ENCODE assay signal across 11 mouse cellular contexts in genomic region chr2:170258367-170258766, GRCm38 (mm10).
DNase-seq lines count a peak whose midpoint lies in the region; ATAC-seq and TF ChIP-seq lines count a peak whose summit lies in the region.
"Had no signal": no experiment of that assay in that cellular context is flagged by ENCODE, and none has a peak within 500 bp of the region (broad histone marks: within the 10 kb centered on the region; RNA-seq: fewer than 3 reads in every experiment).

No protein-coding gene starts in this region.

- no peaks in the 10 kb centered on the region for H3K27me3 ChIP-seq in lung, postnatal 0 days (replicated peaks; ENCODE audit: insufficient read depth, low read length)
- no peaks in the 10 kb centered on the region for H3K27me3 ChIP-seq in hindbrain, embryonic 14.5 days (ENCODE audit: control insufficient read depth, insufficient read depth, low read length)
- H3K27me3 ChIP-seq in hindbrain, embryonic 12.5 days: no peaks in the 10 kb centered on the region
- H3K27me3 ChIP-seq: Patski; stomach, embryonic 15.5 days had no signal

- no peak for TF ChIP-seq EP300 in lung, postnatal 0 days (IDR thresholded peaks at IDR 0.05)

- no peak for TF ChIP-seq POLR2A in lung, adult 2 months (IDR thresholded peaks at IDR 0.05; ENCODE audit: borderline replicate concordance, extremely low read depth, low read depth, low read length)

- 47% methylated on average over 12 of the region's 13 CpGs for WGBS in lung, postnatal 0 days
- 37% methylated on average over 13 of the region's 13 CpGs for WGBS in lung, adult 2 months
- WGBS in hindbrain, embryonic 14.5 days: 73% methylated on average over 11 of the region's 13 CpGs
- 72% methylated on average over 12 of the region's 13 CpGs for WGBS in hindbrain, embryonic 12.5 days

- H3K4me1 ChIP-seq in lung, postnatal 0 days (ENCODE audit: insufficient read depth, low read depth, low read length): no peaks in the 10 kb centered on the region
- H3K4me1 ChIP-seq in lung, adult 2 months (ENCODE audit: control insufficient read depth, insufficient read depth, low read length): 0 out of 2 replicates have a peak, but pooled peaks cover 2% of the 10 kb centered on the region
- H3K4me1 ChIP-seq in hindbrain, embryonic 14.5 days (replicated peaks; ENCODE audit: control insufficient read depth, insufficient read depth, low read length): no peaks in the 10 kb centered on the region
- no peaks in the 10 kb centered on the region for H3K4me1 ChIP-seq in hindbrain, embryonic 12.5 days

- no peaks in the 10 kb centered on the region for H3K9me3 ChIP-seq in lung, postnatal 0 days (ENCODE audit: low read length)
- no peaks in the 10 kb centered on the region for H3K9me3 ChIP-seq in hindbrain, embryonic 14.5 days (ENCODE audit: control insufficient read depth, low read length)
- no peaks in the 10 kb centered on the region for H3K9me3 ChIP-seq in hindbrain, embryonic 12.5 days (replicated peaks)
- H3K9me3 ChIP-seq: stomach, embryonic 15.5 days had no signal

- H3K9ac ChIP-seq in lung, postnatal 0 days (replicated peaks; ENCODE audit: low read depth): no peak overlapping the region
- H3K9ac ChIP-seq in hindbrain, embryonic 14.5 days: no peak overlapping the region
- H3K9ac ChIP-seq in hindbrain, embryonic 12.5 days: no peak overlapping the region
- H3K9ac ChIP-seq: stomach, embryonic 15.5 days had no signal

- peak; percentile 69 for ATAC-seq in lung, postnatal 0 days
- no peak for ATAC-seq in hindbrain, embryonic 14.5 days (ENCODE audit: low FRiP score)
- no peak for ATAC-seq in megakaryocyte, adult 5-6 weeks (ENCODE audit: poor library complexity, severe bottlenecking)
- ATAC-seq in hindbrain, embryonic 12.5 days (ENCODE audit: low FRiP score): no peak
- ATAC-seq: Patski had no signal

- TF ChIP-seq CTCF in lung, postnatal 0 days (IDR thresholded peaks at IDR 0.05): no peak
- no peak for TF ChIP-seq CTCF in lung, adult 2 months (IDR thresholded peaks at IDR 0.05; ENCODE audit: insufficient read depth, low read length)

- H3K36me3 ChIP-seq in lung, postnatal 0 days (ENCODE audit: insufficient read depth, low read length): no peaks in the 10 kb centered on the region
- no peaks in the 10 kb centered on the region for H3K36me3 ChIP-seq in hindbrain, embryonic 14.5 days (replicated peaks; ENCODE audit: control insufficient read depth, insufficient read depth)
- H3K36me3 ChIP-seq in hindbrain, embryonic 12.5 days: no peaks in the 10 kb centered on the region
- H3K36me3 ChIP-seq: stomach, embryonic 15.5 days had no signal

- no peak overlapping the region for H3K4me3 ChIP-seq in lung, postnatal 0 days (ENCODE audit: low read depth, low read length)
- no peak overlapping the region for H3K4me3 ChIP-seq in lung, adult 2 months (replicated peaks; ENCODE audit: extremely low read depth, low read depth, low read length)
- no peak overlapping the region for H3K4me3 ChIP-seq in hindbrain, embryonic 14.5 days (replicated peaks; ENCODE audit: low read length)
- no peak overlapping the region for H3K4me3 ChIP-seq in hindbrain, embryonic 12.5 days
- H3K4me3 ChIP-seq: stomach, embryonic 15.5 days had no signal

- peak; percentile 63 for DNase-seq in adrenal gland, postnatal 14 days
- no peak for DNase-seq in adrenal gland, postnatal 25 days
- peak; percentile 44 for DNase-seq in lung, postnatal 0 days (ENCODE audit: low spot score)
- no peak for DNase-seq in lung, adult 2 months
- peak; percentile 66 to 74 for DNase-seq in kidney, postnatal 25 days
- no peak for DNase-seq in hindbrain, embryonic 14.5 days (ENCODE audit: low spot score)
- DNase-seq: right cerebral cortex, postnatal 4 days had no signal

- no peak overlapping the region for H3K4me2 ChIP-seq in lung, postnatal 0 days (replicated peaks; ENCODE audit: low read depth, low read length)
- H3K4me2 ChIP-seq in hindbrain, embryonic 14.5 days (replicated peaks): no peak overlapping the region
- H3K4me2 ChIP-seq in hindbrain, embryonic 12.5 days (replicated peaks): no peak overlapping the region
- H3K4me2 ChIP-seq: stomach, embryonic 15.5 days had no signal

- no peak overlapping the region for H3K27ac ChIP-seq in lung, postnatal 0 days (ENCODE audit: low read length)
- H3K27ac ChIP-seq in hindbrain, embryonic 14.5 days: no peak overlapping the region
- no peak overlapping the region for H3K27ac ChIP-seq in hindbrain, embryonic 12.5 days
- H3K27ac ChIP-seq: stomach, embryonic 15.5 days had no signal

Comparison
In these comparisons a context has a peak if more than half of its experiments do, and no peak if none do; other contexts are left out.
1. DNase-seq: peak in adrenal gland, postnatal 14 days (single experiment), lung, postnatal 0 days (single experiment) and kidney, postnatal 25 days (2 of 2); none in adrenal gland, postnatal 25 days (single experiment), lung, adult 2 months (single experiment) and hindbrain, embryonic 14.5 days (single experiment).